Mouse (Mus musculus) embryonic facial prominence, embryonic 12.5 days (tissue): ENCODE measurements at regions not wholly inside any gene's neighbourhood (a gene's known extent, or its start where the extent isn't known, plus 50 kb on each side); places are given as distances from the start of the nearest gene placed in this dataset.
A peak's percentile ranks its signal among the peaks of the same experiment; 100 is the strongest.

ENCODE experiments used
- ATAC-seq: fragments of 200-750 bp; cut with Nextera tagmentation; 2 replicates; pipeline ENCODE4 v1.8.0; 2017; ENCODE audit not compliant: insufficient number of reproducible peaks, insufficient read depth, low FRiP score, low TSS enrichment
- H3K27ac ChIP-seq: fragments of 300-500 bp; sonication (generic); 2 replicates; pipeline ENCODE4 v1.5.1; 2016; ENCODE audit warnings: mild to moderate bottlenecking
- H3K27me3 ChIP-seq: fragments of 300-500 bp; sonication (generic); 2 replicates; pipeline ENCODE4 v1.6.1; 2016; ENCODE audit warnings: mild to moderate bottlenecking, moderate library complexity
- H3K36me3 ChIP-seq: fragments of 300-500 bp; sonication (generic); 2 replicates; pipeline ENCODE4 v1.6.1; 2016; ENCODE audit warnings: mild to moderate bottlenecking
- H3K4me1 ChIP-seq: fragments of 300-500 bp; sonication (generic); 2 replicates; pipeline ENCODE4 v1.6.1; 2016
- H3K4me2 ChIP-seq: fragments of 300-500 bp; sonication (generic); replicated peaks from 2 replicates; pipeline ENCODE4 v1.6.1; 2016; ENCODE audit warnings: mild to moderate bottlenecking, moderate library complexity
- H3K4me3 ChIP-seq: fragments of 300-500 bp; sonication (generic); 2 replicates; pipeline ENCODE4 v1.5.1; 2016; ENCODE audit warnings: mild to moderate bottlenecking
- H3K9ac ChIP-seq: fragments of 300-500 bp; sonication (generic); 2 replicates; pipeline ENCODE4 v1.6.1; 2016; ENCODE audit warnings: mild to moderate bottlenecking, moderate library complexity
- H3K9me3 ChIP-seq: fragments of 300-500 bp; sonication (generic); 2 replicates; pipeline ENCODE4 v1.6.1; 2016; ENCODE audit warnings: mild to moderate bottlenecking, moderate library complexity
- WGBS: fragments of 180-500 bp; shearing (Covaris S2); methylation state at CpG from one replicate; pipeline ENCODE4 v1.1.7; 2016; 5-methylcytosine and 5-hydroxymethylcytosine counted together

DNA sequence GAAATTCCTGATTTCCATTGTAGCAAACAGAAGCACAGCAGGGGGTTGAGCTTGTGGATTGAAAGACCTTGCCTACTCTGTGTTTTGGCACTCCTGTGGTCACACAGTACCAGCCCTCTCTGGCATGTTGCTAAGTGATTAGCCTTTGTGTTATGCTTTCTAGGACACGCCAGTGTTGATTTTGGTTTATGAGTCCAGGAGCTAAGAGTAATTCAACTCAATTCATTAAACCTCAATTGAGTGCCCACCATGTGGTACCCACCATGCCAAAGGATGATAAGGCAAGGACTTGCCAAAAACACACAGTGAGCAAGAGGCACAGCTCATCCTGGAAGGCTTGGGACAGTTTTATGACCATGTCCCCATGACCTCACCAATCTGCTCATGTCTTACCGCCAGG is 221.1 kb upstream of the Sox14 start:
- Histone ChIP-seq H3K9ac (no peak overlapping the region), H3K27ac (no peak overlapping the region), H3K4me2 (no peak overlapping the region), H3K9me3 (no peaks in the 10 kb centered on the region), H3K4me3 (no peak overlapping the region), H3K36me3 (no peaks in the 10 kb centered on the region), H3K4me1 (peaks cover 6% of the 10 kb centered on the region), H3K27me3 (no peaks in the 10 kb centered on the region)
- WGBS, result 73% methylated on average over 2 of the region's 2 CpGs
- no peak for ATAC-seq

DNA sequence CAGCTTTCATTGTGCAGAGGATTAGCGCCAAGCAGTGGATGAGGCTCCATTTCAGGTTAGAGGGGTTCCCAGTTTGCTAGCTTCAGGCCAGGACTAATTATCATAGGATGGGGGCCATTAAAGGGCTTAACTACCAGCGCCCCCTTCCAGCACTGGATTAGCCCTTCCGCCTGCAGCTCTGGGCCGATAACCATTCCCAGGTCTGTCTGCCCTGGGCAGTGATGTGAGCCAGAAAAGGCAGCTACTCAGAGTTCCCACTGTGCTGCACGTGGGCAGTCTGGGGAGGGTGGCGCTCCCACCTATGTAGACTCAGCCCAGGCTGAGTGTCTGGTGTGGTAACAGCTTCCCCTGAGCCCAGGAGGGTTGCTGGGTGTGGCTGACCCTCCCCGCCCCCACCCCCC is 219.6 kb upstream of the Sox14 start:
- peaks cover 6% of the 10 kb centered on the region for H3K4me1 ChIP-seq
- H3K4me3 ChIP-seq, result no peak overlapping the region
- H3K36me3 ChIP-seq, result no peaks in the 10 kb centered on the region
- H3K27me3 ChIP-seq, result no peaks in the 10 kb centered on the region
- ATAC-seq, result peak; percentile 84
- H3K4me2 ChIP-seq, result no peak overlapping the region; the same call in 1 of the 2 replicates
- no peak overlapping the region for H3K9ac ChIP-seq
- H3K27ac ChIP-seq, result no peak overlapping the region
- 6% methylated on average over 7 of the region's 7 CpGs for WGBS
- H3K9me3 ChIP-seq, result no peaks in the 10 kb centered on the region

DNA sequence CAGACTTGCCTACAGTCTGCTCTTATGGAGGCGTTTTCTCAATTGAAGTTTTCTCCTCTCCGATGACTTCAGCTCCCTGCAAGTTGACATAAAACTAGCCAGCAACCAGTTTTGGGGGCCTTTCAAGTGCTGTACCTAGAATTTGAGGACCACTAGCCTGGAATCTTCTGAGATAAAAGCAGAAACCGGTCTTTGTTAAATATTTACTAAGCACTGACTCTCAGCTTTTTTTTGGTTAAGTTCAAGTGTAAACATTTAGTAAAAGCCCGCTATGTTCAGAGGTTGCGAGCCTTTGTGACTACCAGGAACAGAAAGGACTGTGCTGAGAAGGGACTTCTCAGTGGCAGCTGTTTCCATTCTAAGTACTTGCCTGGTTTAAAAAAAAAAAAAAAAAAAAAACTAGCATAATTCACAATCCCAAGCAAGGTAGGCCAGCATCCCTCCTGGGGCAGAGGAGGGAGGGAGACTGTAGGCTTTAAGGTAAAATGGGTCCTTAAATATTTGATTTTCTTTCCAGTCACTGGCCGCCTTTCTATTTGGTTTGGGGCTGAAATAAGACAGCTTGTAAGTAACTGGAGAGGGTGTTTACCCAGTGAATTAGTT is 219.1 kb upstream of the Sox14 start:
- ATAC-seq, result no peak; the same call in none of the 2 replicates
- whole genome bisulfite sequencing, result 49% methylated on average over 6 of the region's 6 CpGs
- Histone ChIP-seq H3K4me1 (peaks cover 6% of the 10 kb centered on the region), H3K4me3 (no peak overlapping the region), H3K9me3 (no peaks in the 10 kb centered on the region), H3K9ac (no peak overlapping the region), H3K4me2 (no peak overlapping the region; the same call in 1 of the 2 replicates), H3K27me3 (no peaks in the 10 kb centered on the region), H3K27ac (no peak overlapping the region), H3K36me3 (no peaks in the 10 kb centered on the region)

DNA sequence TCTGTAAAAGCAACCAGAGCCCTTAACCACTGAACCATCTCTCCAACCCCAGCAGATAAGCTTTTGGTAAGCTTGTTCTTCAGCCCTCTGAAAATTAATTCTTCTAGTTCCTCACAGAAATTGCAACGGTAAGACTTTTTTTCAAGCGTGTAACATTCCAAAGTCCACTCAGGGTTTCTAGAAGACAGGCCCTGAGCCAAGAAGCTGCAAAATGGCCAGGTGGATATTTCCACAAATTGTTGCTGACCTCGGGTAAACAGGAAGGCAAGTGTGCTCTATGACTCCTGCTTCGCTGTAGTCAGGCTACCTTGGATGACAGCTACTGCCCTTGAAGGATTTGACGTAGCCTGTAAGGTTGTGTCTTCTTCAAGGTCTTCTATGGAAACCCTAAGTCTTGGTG is 195.2 kb upstream of the Sox14 start:
- Histone ChIP-seq H3K27me3 (no peaks in the 10 kb centered on the region), H3K4me3 (no peak overlapping the region), H3K27ac (no peak overlapping the region), H3K9ac (no peak overlapping the region), H3K4me2 (no peak overlapping the region), H3K4me1 (no peaks in the 10 kb centered on the region), H3K9me3 (no peaks in the 10 kb centered on the region), H3K36me3 (no peaks in the 10 kb centered on the region)
- 89% methylated on average over 5 of the region's 5 CpGs for WGBS
- no peak for ATAC-seq

DNA sequence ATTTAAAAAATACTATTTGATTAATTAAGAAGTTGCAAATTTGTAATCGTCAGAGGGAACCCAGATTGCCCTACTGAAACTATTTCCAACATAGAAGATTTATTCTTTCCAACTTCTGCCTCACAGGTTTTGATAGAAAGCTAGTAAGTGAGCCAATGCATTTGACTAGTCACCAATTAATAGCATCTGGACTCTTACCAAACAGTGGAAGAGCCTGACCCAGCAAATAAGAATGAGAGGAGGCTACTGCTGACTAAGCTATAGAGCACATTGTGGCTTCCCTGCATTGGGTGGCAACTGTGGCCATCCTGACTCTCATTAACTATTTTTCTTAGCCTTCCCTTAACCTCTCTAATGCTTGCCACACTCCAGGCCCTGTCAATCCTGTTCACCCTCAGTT is 182.6 kb upstream of the Sox14 start:
- no peak overlapping the region for H3K4me2 ChIP-seq
- no peak overlapping the region for H3K9ac ChIP-seq
- no peak for ATAC-seq
- H3K27me3 ChIP-seq, result no peaks in the 10 kb centered on the region
- no peak overlapping the region for H3K27ac ChIP-seq
- WGBS, result 77% methylated on average over 1 of the region's 1 CpGs
- no peaks in the 10 kb centered on the region for H3K36me3 ChIP-seq
- H3K9me3 ChIP-seq, result no peaks in the 10 kb centered on the region
- no peaks in the 10 kb centered on the region for H3K4me1 ChIP-seq
- no peak overlapping the region for H3K4me3 ChIP-seq

DNA sequence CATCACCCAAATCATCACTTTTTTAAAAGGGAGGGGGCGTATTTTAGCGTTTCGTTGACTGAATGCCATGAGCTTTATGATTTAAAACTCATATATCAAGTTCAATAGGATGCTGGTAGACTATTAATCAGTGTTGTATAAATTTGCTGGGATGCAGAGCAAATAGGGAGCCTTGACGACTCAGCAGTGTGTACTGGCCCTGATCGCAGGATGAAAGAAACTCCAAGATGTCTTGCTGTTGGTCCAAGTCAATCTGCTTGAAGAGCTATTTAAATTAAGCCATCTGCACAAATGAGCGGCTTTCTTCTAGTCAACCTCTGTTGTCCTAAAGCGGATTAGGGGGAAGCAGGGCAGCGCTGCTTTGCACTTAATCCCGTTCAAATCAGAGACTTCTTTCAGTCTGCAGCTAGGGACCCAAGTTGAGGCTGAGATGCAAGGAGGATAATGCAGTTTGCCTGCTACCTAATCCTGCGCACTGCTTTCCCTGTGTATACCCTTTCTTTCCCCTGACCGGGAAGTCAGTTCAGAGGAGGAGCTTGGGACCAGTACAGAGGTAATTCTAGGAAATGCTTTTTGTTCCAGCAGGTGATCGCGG is 170.3 kb upstream of the Sox14 start:
- no peak for ATAC-seq
- no peak overlapping the region for H3K4me3 ChIP-seq
- H3K4me1 ChIP-seq, result no peaks in the 10 kb centered on the region
- no peak overlapping the region for H3K4me2 ChIP-seq
- H3K27me3 ChIP-seq, result no peaks in the 10 kb centered on the region
- no peak overlapping the region for H3K27ac ChIP-seq
- WGBS, result 35% methylated on average over 13 of the region's 13 CpGs
- no peaks in the 10 kb centered on the region for H3K36me3 ChIP-seq
- H3K9me3 ChIP-seq, result no peaks in the 10 kb centered on the region
- H3K9ac ChIP-seq, result no peak overlapping the region

DNA sequence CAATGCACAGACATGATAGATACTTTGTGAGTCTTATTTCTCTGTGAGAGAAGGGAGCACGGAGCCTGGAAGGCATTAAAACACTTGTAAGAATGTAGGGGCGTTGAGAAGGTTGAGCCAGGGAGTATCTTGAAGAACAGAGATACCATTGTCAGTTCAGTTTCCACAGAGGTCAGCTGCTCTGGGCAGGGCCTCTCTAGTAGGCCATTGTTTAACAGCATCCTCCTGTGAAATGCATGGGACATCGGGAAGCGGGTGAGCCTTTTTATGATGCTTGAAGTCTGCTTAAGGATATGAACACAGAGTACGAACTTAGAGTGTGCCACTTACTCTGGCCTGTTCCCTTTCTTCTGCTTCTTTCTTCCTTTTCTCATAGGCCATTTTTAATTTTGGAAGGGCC is 169.7 kb upstream of the Sox14 start:
- H3K4me3 ChIP-seq, result no peak overlapping the region
- H3K9me3 ChIP-seq, result no peaks in the 10 kb centered on the region
- 20% methylated on average over 5 of the region's 5 CpGs for WGBS
- H3K4me1 ChIP-seq, result no peaks in the 10 kb centered on the region
- no peaks in the 10 kb centered on the region for H3K36me3 ChIP-seq
- H3K27ac ChIP-seq, result no peak overlapping the region
- H3K4me2 ChIP-seq, result no peak overlapping the region
- no peak for ATAC-seq
- no peaks in the 10 kb centered on the region for H3K27me3 ChIP-seq
- no peak overlapping the region for H3K9ac ChIP-seq

DNA sequence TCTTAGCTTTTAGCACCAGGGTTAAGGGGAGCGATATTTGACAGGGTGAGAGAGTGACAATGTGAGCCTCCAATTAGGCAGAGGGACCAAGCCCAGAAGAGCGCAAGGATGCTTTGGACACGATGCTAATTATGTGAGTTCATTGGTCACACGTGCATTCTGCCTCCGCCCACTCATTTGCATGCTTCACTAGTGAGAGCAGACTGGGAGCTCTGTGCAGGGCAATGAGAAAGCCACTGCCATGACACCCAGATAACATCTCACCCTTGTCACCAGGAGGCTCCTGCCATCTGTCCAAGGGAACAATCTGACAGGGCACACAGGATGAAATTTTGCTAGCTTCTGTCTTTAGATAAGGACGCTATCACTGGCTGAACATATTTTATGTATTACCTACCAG is 165.8 kb upstream of the Sox14 start:
- Histone ChIP-seq H3K4me3 (no peak overlapping the region), H3K9me3 (no peaks in the 10 kb centered on the region), H3K27ac (no peak overlapping the region), H3K36me3 (no peaks in the 10 kb centered on the region), H3K9ac (no peak overlapping the region), H3K4me1 (no peaks in the 10 kb centered on the region), H3K27me3 (no peaks in the 10 kb centered on the region), H3K4me2 (no peak overlapping the region)
- 58% methylated on average over 6 of the region's 6 CpGs for WGBS
- ATAC-seq, result no peak

DNA sequence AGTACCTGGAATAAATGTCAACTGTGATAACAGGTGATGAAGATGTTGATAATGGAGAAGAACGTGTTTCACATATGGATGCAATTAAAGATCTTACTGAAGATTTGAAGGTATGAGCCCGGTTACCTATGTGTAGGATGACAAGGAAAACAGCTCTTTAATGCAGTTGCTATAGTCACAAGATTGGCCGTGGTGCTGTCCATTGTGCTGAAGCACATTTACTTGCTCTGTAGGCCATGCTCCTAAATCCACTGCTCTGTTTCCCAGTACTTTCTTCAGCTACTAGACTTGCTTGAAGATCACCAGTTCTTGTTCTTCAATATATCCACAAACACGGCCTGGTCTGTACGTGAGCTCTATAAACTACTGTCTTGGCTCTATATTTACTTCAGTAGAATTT is 147.7 kb upstream of the Sox14 start:
- Histone ChIP-seq H3K4me3 (no peak overlapping the region), H3K9me3 (no peaks in the 10 kb centered on the region), H3K36me3 (no peaks in the 10 kb centered on the region), H3K4me2 (no peak overlapping the region), H3K27me3 (no peaks in the 10 kb centered on the region), H3K27ac (no peak overlapping the region), H3K4me1 (no peaks in the 10 kb centered on the region), H3K9ac (no peak overlapping the region)
- ATAC-seq, result no peak
- 44% methylated on average over 5 of the region's 5 CpGs for WGBS

DNA sequence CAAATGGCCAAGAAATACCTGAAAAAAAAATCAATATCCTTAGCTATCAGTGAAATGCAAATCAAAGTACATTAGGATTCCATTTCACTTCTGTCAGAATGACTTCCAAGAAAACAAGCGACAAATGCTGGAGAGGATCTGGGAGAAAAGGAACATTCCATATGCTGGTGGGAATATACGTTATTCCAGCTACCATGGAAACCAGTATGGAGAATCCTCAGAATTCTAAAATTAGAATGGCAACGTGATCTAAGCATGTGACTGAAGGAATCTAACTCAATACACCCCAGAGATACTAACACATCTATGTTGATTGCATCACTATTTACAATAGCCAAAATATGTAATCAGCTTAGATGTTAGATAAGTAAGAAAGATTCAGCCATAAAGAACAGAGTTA is 146.1 kb upstream of the Sox14 start:
- Histone ChIP-seq H3K9me3 (no peaks in the 10 kb centered on the region), H3K27ac (no peak overlapping the region), H3K9ac (no peak overlapping the region), H3K4me3 (no peak overlapping the region), H3K4me1 (no peaks in the 10 kb centered on the region), H3K27me3 (no peaks in the 10 kb centered on the region), H3K4me2 (no peak overlapping the region), H3K36me3 (no peaks in the 10 kb centered on the region)
- 84% methylated on average over 3 of the region's 3 CpGs for WGBS
- ATAC-seq, result no peak

DNA sequence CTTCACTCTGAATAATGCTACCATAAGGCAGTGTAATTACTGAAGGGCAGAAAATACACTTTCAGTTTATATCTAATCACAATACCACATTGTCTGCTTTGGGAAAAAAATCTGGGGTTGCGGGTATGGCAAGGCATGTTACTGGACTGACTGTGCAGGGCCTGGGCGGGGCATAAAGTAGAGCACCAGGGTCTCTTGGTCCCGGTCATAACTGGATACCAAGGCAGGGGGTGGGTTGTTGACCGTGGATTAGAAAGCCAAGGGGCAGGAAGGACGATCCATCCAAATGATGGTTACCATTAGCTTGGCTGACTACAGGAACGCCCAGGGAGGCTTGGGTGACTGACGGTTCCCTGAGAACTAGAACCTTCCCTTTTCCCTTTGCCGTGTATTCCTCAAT is 119.2 kb upstream of the Sox14 start:
- H3K4me2 ChIP-seq, result no peak overlapping the region
- no peak overlapping the region for H3K4me3 ChIP-seq
- H3K27ac ChIP-seq, result no peak overlapping the region
- 38% methylated on average over 8 of the region's 8 CpGs for WGBS
- H3K9me3 ChIP-seq, result no peaks in the 10 kb centered on the region
- no peaks in the 10 kb centered on the region for H3K36me3 ChIP-seq
- H3K27me3 ChIP-seq, result peaks cover 26% of the 10 kb centered on the region
- no peak for ATAC-seq
- H3K4me1 ChIP-seq, result peaks cover 5% of the 10 kb centered on the region; the same call in 1 of the 2 replicates
- H3K9ac ChIP-seq, result no peak overlapping the region

DNA sequence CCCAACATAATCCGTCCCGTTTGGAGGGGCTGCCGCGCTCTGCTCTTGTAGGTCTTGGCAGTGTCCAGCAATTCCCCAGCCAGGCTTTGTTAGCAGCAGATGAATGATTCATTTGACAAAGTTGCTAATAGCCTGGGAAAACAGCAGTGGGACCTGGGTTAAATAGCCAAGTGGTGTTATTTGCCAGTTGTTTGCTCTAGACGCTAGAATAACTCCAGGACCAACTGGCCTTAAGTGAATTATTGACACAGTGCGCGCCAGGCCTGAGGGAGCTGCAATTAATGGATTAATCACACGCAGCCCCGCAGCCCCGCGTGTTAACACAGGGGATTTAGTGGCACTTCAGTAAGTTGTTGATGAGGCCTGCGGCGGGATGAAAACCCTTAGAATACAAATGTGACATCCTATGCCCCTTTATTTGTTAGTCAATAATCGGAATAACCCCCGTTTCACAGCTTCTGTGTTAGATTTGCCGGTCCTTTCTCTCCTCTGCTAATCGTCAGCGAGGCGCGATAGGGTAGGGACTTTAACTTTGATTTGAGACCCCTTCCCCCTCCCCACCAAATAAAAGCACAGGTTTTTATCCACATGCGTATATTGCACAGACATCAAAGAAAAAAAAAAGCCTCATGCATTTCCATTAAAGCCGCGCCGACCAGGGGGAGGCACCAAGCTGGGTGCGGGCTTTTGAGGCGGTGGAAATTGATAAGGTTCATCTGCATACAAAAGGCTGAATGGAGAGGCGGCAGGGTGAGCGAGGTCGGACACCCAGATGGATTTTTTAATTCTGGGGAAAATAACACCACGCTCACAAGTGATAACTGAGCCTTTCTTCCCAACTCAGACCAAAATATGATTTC is 118.5 kb upstream of the Sox14 start:
- H3K4me1 ChIP-seq, result peaks cover 5% of the 10 kb centered on the region; the same call in 1 of the 2 replicates
- no peaks in the 10 kb centered on the region for H3K9me3 ChIP-seq
- ATAC-seq, result no peak
- 2% methylated on average over 30 of the region's 30 CpGs for WGBS
- H3K27ac ChIP-seq, result no peak overlapping the region
- peaks cover 26% of the 10 kb centered on the region for H3K27me3 ChIP-seq
- H3K4me3 ChIP-seq, result peak overlapping the region; percentile 8
- peak overlapping the region; percentile 44 for H3K4me2 ChIP-seq
- H3K36me3 ChIP-seq, result no peaks in the 10 kb centered on the region
- no peak overlapping the region for H3K9ac ChIP-seq
